Mouse (Mus musculus) cerebellum, adult 2 months (tissue): ENCODE results near the gene Slc1a1. TPM values are rescaled to one million over a fixed set of nuclear protein-coding genes. Genes with fewer than 3 reads are reported as not detected.

Experiments used
- DNase-seq, 2 experiments: peaks; one replicate each; pipeline ENCODE4 v3.0.0; 2021
- H3K27ac ChIP-seq: fragments of 200-500 bp; 2 replicates; pipeline ENCODE4 v1.5.1; 2012; ENCODE audit warnings: low read length, control low read depth, inconsistent platforms; ENCODE audit not compliant: insufficient read depth
- H3K27me3 ChIP-seq: fragments of 200-500 bp; 2 replicates; pipeline ENCODE4 v1.6.1; 2012; ENCODE audit warnings: inconsistent platforms, mild to moderate bottlenecking, low read length, moderate library complexity; ENCODE audit not compliant: control insufficient read depth, insufficient read depth
- H3K4me1 ChIP-seq: fragments of 200-500 bp; 2 replicates; pipeline ENCODE4 v1.6.1; 2011; ENCODE audit warnings: low read length; ENCODE audit not compliant: control insufficient read depth, insufficient read depth
- H3K4me3 ChIP-seq: fragments of 200-500 bp; replicated peaks from 2 replicates; pipeline ENCODE3; 2011; ENCODE audit warnings: mild to moderate bottlenecking, low read depth, low read length, control low read depth; ENCODE audit not compliant: insufficient read depth
- CTCF ChIP-seq: fragments of 200-500 bp; IDR thresholded peaks from 2 replicates; pipeline ENCODE4 v1.5.1; 2011; ENCODE audit warnings: low read depth, mild to moderate bottlenecking, control low read depth, low read length, moderate library complexity, borderline replicate concordance; ENCODE audit not compliant: insufficient read depth
- POLR2A ChIP-seq: fragments of 200-500 bp; IDR thresholded peaks from 2 replicates; pipeline ENCODE4 v1.6.1; 2011; ENCODE audit warnings: low read length, control low read depth, borderline replicate concordance; ENCODE audit not compliant: insufficient read depth
- WGBS: fragments of 180-500 bp; shearing (Covaris S2); methylation state at CpG from one replicate; pipeline ENCODE4 v1.1.7; 2018; 5-methylcytosine and 5-hydroxymethylcytosine counted together
- polyA plus RNA-seq: library from polyadenylated mRNA; depleted of rRNA; stranded (reverse); fragments of >200 nt; gene quantifications from 2 replicates; pipeline ENCODE4 v1.2.3, GENCODE M21; 2012

Slc1a1 gene
- polyA plus RNA-seq, 1 experiment, result 34.7 TPM

GRCm38 (mm10) chr19:28806276-28806675 is 28.6 kb upstream of the Slc1a1 start:
- Histone ChIP-seq H3K27me3 (no peaks in the 10 kb centered on the region), H3K4me3 (no peak overlapping the region), H3K27ac (no peak overlapping the region), H3K4me1 (no peaks in the 10 kb centered on the region)
- TF ChIP-seq CTCF, result no peak
- TF ChIP-seq POLR2A, result no peak
- 91% methylated on average over 6 of the region's 6 CpGs for WGBS
- DNase-seq, result no peak

GRCm38 (mm10) chr19:28806821-28807496 is 27.9 kb upstream of the Slc1a1 start:
- no peak for TF ChIP-seq CTCF
- TF ChIP-seq POLR2A, result no peak
- H3K4me3 ChIP-seq, result no peak overlapping the region
- 84% methylated on average over 11 of the region's 11 CpGs for WGBS
- H3K27me3 ChIP-seq, result no peaks in the 10 kb centered on the region
- DNase-seq, result no peak
- H3K4me1 ChIP-seq, result no peaks in the 10 kb centered on the region
- no peak overlapping the region for H3K27ac ChIP-seq

GRCm38 (mm10) chr19:28807497-28807871 is 27.4 kb upstream of the Slc1a1 start:
- no peak overlapping the region for H3K27ac ChIP-seq
- WGBS, result 58% methylated on average over 2 of the region's 2 CpGs

GRCm38 (mm10) chr19:28818286-28818685 is 16.6 kb upstream of the Slc1a1 start:
- no peaks in the 10 kb centered on the region for H3K27me3 ChIP-seq
- H3K4me3 ChIP-seq, result no peak overlapping the region
- no peak overlapping the region for H3K27ac ChIP-seq
- DNase-seq, result no peak
- no peaks in the 10 kb centered on the region for H3K4me1 ChIP-seq
- 89% methylated on average over 4 of the region's 4 CpGs for WGBS
- no peak for TF ChIP-seq POLR2A
- TF ChIP-seq CTCF, result no peak

More at GRCm38 (mm10) chr19:28807497-28807871, 27.4 kb upstream of the Slc1a1 start:
- no peaks in the 10 kb centered on the region for H3K27me3 ChIP-seq
- no peak for DNase-seq
- H3K4me3 ChIP-seq, result no peak overlapping the region
- TF ChIP-seq CTCF, result no peak
- no peak for TF ChIP-seq POLR2A
- H3K4me1 ChIP-seq, result no peaks in the 10 kb centered on the region

- H3K27me3 ChIP-seq, result no peaks in the 10 kb centered on the region
- no peak overlapping the region for H3K27ac ChIP-seq
- 22% methylated on average over 15 of the region's 15 CpGs for WGBS
- TF ChIP-seq CTCF (no peak), POLR2A (no peak)
- H3K4me3 ChIP-seq, result no peak overlapping the region
- no peak for DNase-seq
- H3K4me1 ChIP-seq, result no peaks in the 10 kb centered on the region
Measured at GRCm38 (mm10) chr19:28827697-28828328, 7.0 kb upstream of the Slc1a1 start.

GRCm38 (mm10) chr19:28831324-28831723 is 3.5 kb upstream of the Slc1a1 start:
- no peaks in the 10 kb centered on the region for H3K4me1 ChIP-seq
- no peak for DNase-seq
- H3K27me3 ChIP-seq, result no peaks in the 10 kb centered on the region
- no peak overlapping the region for H3K27ac ChIP-seq
- no peak overlapping the region for H3K4me3 ChIP-seq
- no peak for TF ChIP-seq POLR2A
- no peak for TF ChIP-seq CTCF

GRCm38 (mm10) chr19:28832605-28833004 is 2.2 kb upstream of the Slc1a1 start:
- 94% methylated on average over 3 of the region's 3 CpGs for WGBS
- Histone ChIP-seq H3K4me3 (no peak overlapping the region), H3K27me3 (no peaks in the 10 kb centered on the region), H3K4me1 (no peaks in the 10 kb centered on the region; the same call in 1 of the 2 replicates), H3K27ac (no peak overlapping the region)
- no peak for DNase-seq
- TF ChIP-seq POLR2A (no peak), CTCF (no peak)

GRCm38 (mm10) chr19:28834388-28834787 is 461 bp upstream of the Slc1a1 start:
- no peaks in the 10 kb centered on the region; the same call in 1 of the 2 replicates for H3K4me1 ChIP-seq
- peak in 1 of 2 experiments; percentile 44 for DNase-seq
- no peaks in the 10 kb centered on the region for H3K27me3 ChIP-seq
- WGBS, result 7% methylated on average over 10 of the region's 10 CpGs
- peak overlapping the region; percentile 97 for H3K4me3 ChIP-seq
- no peak for TF ChIP-seq CTCF
- TF ChIP-seq POLR2A, result no peak
- no peak overlapping the region for H3K27ac ChIP-seq
